8 mouse cellular contexts compared by ENCODE assay signal in the genomic region with DNA sequence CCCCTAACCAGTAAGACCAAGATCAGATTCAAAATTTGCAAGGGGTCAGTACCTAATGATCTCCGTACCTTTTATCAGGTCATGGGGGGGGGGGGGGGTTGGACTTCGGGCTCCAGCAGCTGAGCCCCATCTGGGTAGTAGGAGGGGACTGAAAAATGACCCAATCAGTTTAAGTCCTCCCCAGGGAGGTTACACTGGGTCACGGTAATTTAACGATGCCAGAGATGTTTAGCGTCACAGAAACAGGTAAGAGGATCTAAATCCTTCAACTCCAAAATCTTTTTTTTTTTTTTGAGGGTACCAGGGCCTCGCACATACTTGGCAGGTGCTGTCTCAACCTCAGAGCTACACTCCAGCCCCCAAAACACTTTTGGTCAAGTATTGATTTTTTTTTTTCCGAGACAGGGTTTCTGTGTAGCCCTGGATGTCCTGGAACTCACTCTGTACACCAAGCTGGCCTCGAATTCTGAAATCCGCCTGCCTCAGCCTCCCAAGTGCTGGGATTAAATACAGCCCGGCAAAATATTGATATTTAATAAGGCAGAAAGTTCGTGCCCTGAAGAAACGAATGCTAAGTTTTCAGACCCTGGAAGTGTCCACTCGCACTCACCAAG. TPM values are rescaled to one million over a fixed set of nuclear protein-coding genes. Genes with fewer than 3 reads are reported as not detected.
DNase-seq lines count a peak whose midpoint lies in the region; ATAC-seq and TF ChIP-seq lines count a peak whose summit lies in the region.

No protein-coding gene starts in this region.

- intact Hi-C loops in left cerebral cortex, postnatal 36 days (cut with DNase I), result loop anchor here (2.0 kb wide), 2 partner anchors 67 to 101 kb away; a partner anchor contains a TSS
- intact Hi-C loops in left cerebral cortex, postnatal 14 days (cut with DNase I), result loop anchor here (5.0 kb wide), 1 partner anchor 101 kb away; a partner anchor contains a TSS

- TF ChIP-seq POLR2A in embryonic fibroblast, embryonic 13.5 days (IDR thresholded peaks at IDR 0.05; ENCODE audit: low read depth, low read length), result no peak
- no peak for TF ChIP-seq POLR2A in small intestine, adult 2 months (IDR thresholded peaks at IDR 0.05; ENCODE audit: low read depth, low read length)

- no peak for ATAC-seq in megakaryocyte, adult 5-6 weeks (ENCODE audit: poor library complexity, severe bottlenecking)
- ATAC-seq in limb, embryonic 11.5 days (ENCODE audit: insufficient number of reproducible peaks, low FRiP score, low TSS enrichment, low read depth), result no peak; the same call in none of the 2 replicates

- H3K9me3 ChIP-seq in megakaryocyte, embryonic 14.5 days, result no peaks in the 10 kb centered on the region
- H3K9me3 ChIP-seq in limb, embryonic 11.5 days (ENCODE audit: control insufficient read depth, low read length), result no peaks in the 10 kb centered on the region

- no peak for TF ChIP-seq CTCF in embryonic fibroblast, embryonic 13.5 days (IDR thresholded peaks at IDR 0.05; ENCODE audit: borderline replicate concordance, insufficient read depth, low read length)
- no peak for TF ChIP-seq CTCF in small intestine, adult 2 months (IDR thresholded peaks at IDR 0.05; ENCODE audit: extremely low read depth, insufficient read length, insufficient replicate concordance, low read depth, low read length)

- H3K27ac ChIP-seq in embryonic fibroblast, embryonic 13.5 days (ENCODE audit: insufficient read depth, low read length), result peak overlapping the region; percentile 68; the same call in 1 of the 2 replicates
- H3K27ac ChIP-seq in limb, embryonic 11.5 days (replicated peaks; ENCODE audit: low read depth, low read length), result no peak overlapping the region
- no peak overlapping the region for H3K27ac ChIP-seq in small intestine, adult 2 months (ENCODE audit: insufficient read depth, low read depth, low read length)

- DNase-seq in limb, embryonic 11.5 days (ENCODE audit: low spot score), result no peak
- no peak for DNase-seq in left cerebral cortex, postnatal 36 days (ENCODE audit: low spot score in 2 of 2)
- no peak for DNase-seq in left cerebral cortex, postnatal 14 days (ENCODE audit: low spot score in 2 of 2)
- no peak for DNase-seq in cerebellum, postnatal 25 days

- peaks cover 52% of the 10 kb centered on the region for H3K36me3 ChIP-seq in megakaryocyte, embryonic 14.5 days (replicated peaks; ENCODE audit: low read length)
- H3K36me3 ChIP-seq in limb, embryonic 11.5 days (ENCODE audit: control insufficient read depth, insufficient read depth, low read length), result 0 out of 2 replicates have a peak, but pooled peaks cover 2% of the 10 kb centered on the region
- peaks cover 5% of the 10 kb centered on the region; the same call in 1 of the 2 replicates for H3K36me3 ChIP-seq in small intestine, adult 2 months (ENCODE audit: control insufficient read depth, insufficient read depth, low read length)

- H3K4me3 ChIP-seq in megakaryocyte, embryonic 14.5 days (replicated peaks), result peak overlapping the region; percentile 99
- H3K4me3 ChIP-seq in embryonic fibroblast, embryonic 13.5 days (ENCODE audit: insufficient read depth, low read length), result peak overlapping the region; percentile 56
- H3K4me3 ChIP-seq in limb, embryonic 11.5 days (ENCODE audit: low read depth, low read length), result peak overlapping the region; percentile 85
- peak overlapping the region; percentile 58 for H3K4me3 ChIP-seq in small intestine, adult 2 months (ENCODE audit: low read depth, low read length)

- no peak overlapping the region for H3K9ac ChIP-seq in limb, embryonic 11.5 days (ENCODE audit: low read length)

- H3K27me3 ChIP-seq in megakaryocyte, embryonic 14.5 days (replicated peaks), result no peaks in the 10 kb centered on the region
- H3K27me3 ChIP-seq in limb, embryonic 11.5 days (ENCODE audit: control insufficient read depth, insufficient read depth, low read length), result no peaks in the 10 kb centered on the region
- no peaks in the 10 kb centered on the region for H3K27me3 ChIP-seq in small intestine, adult 2 months (ENCODE audit: control insufficient read depth, insufficient read depth, low read length)

- peaks cover 79% of the 10 kb centered on the region for H3K4me1 ChIP-seq in megakaryocyte, embryonic 14.5 days
- peaks cover 8% of the 10 kb centered on the region for H3K4me1 ChIP-seq in embryonic fibroblast, embryonic 13.5 days (ENCODE audit: control insufficient read depth, insufficient read depth, low read length)
- peaks cover 4% of the 10 kb centered on the region; the same call in 1 of the 2 replicates for H3K4me1 ChIP-seq in limb, embryonic 11.5 days (ENCODE audit: control insufficient read depth, insufficient read depth, low read length)
- peaks cover 6% of the 10 kb centered on the region for H3K4me1 ChIP-seq in small intestine, adult 2 months (ENCODE audit: control insufficient read depth, insufficient read depth, insufficient read length, low read length)

- peak overlapping the region; percentile 51 for H3K4me2 ChIP-seq in limb, embryonic 11.5 days (ENCODE audit: low read depth, severe bottlenecking)

- 23% methylated on average over 13 of the region's 13 CpGs for WGBS in limb, embryonic 11.5 days
- 9% methylated on average over 13 of the region's 13 CpGs for whole genome bisulfite sequencing in small intestine, adult 2 months

RNA-seq across cellular contexts. Expression of a gene that starts 0.6 kb away (rescaled TPM):
- polyA plus RNA-seq in megakaryocyte, embryonic 14.5 days (2012; ENCODE audit: insufficient read depth, low replicate concordance), result 80.4 and 130 TPM in 2 replicates
- 19.6 and 22.0 TPM in 2 replicates for total RNA-seq in megakaryocyte, adult 5-6 weeks (2015)
- 50.2 and 63.1 TPM in 2 replicates for total RNA-seq in megakaryocyte, adult 5-6 weeks (2017)
- 43.3 and 44.5 TPM in 2 replicates for polyA plus RNA-seq in embryonic fibroblast, embryonic 13.5 days (2011; ENCODE audit: insufficient read length, low read depth, missing spikeins)
- 45.8 and 52.6 TPM in 2 replicates for polyA plus RNA-seq in limb, embryonic 11.5 days (2014; fragmentation: Nextera tagmentation; extraction: Ambion mirVana)
- 13.6 and 23.3 TPM in 2 replicates for polyA plus RNA-seq in small intestine, adult 2 months (2012; rRNA removed)
- 10 to 100 TPM; 38.8 to 49.9 TPM for total RNA-seq in left cerebral cortex, postnatal 36 days (2021)
- 10 to 100 TPM; 36.0 to 39.4 TPM for total RNA-seq in left cerebral cortex, postnatal 14 days (2021)

RNA-seq across cellular contexts. Expression of a gene that starts 15.3 kb away (rescaled TPM):
- polyA plus RNA-seq in megakaryocyte, embryonic 14.5 days (2012; ENCODE audit: insufficient read depth, low replicate concordance), result 1.8 TPM in 1 of 2 replicates, not detected in the other
- total RNA-seq in megakaryocyte, adult 5-6 weeks (2015), result not detected in 2 replicates
- not detected in 2 replicates for total RNA-seq in megakaryocyte, adult 5-6 weeks (2017)
- polyA plus RNA-seq in embryonic fibroblast, embryonic 13.5 days (2011; ENCODE audit: insufficient read length, low read depth, missing spikeins), result not detected in 2 replicates
- polyA plus RNA-seq in limb, embryonic 11.5 days (2014; fragmentation: Nextera tagmentation; extraction: Ambion mirVana), result not detected in 2 replicates
- polyA plus RNA-seq in small intestine, adult 2 months (2012; rRNA removed), result 0.09 and 0.13 TPM in 2 replicates
- 1 to 10 TPM; 8.0 to 9.2 TPM for total RNA-seq in left cerebral cortex, postnatal 36 days (2021)
- 1 to 10 TPM; 2.3 to 3.0 TPM for total RNA-seq in left cerebral cortex, postnatal 14 days (2021)

RNA-seq across cellular contexts. Expression of a gene that starts 46.0 kb away (rescaled TPM):
- 0.68 TPM in 1 of 2 replicates, not detected in the other for polyA plus RNA-seq in megakaryocyte, embryonic 14.5 days (2012; ENCODE audit: insufficient read depth, low replicate concordance)
- not detected in 2 replicates for total RNA-seq in megakaryocyte, adult 5-6 weeks (2015)
- not detected in 2 replicates for total RNA-seq in megakaryocyte, adult 5-6 weeks (2017)
- not detected in 2 replicates for polyA plus RNA-seq in embryonic fibroblast, embryonic 13.5 days (2011; ENCODE audit: insufficient read length, low read depth, missing spikeins)
- polyA plus RNA-seq in limb, embryonic 11.5 days (2014; fragmentation: Nextera tagmentation; extraction: Ambion mirVana), result not detected in 2 replicates
- polyA plus RNA-seq in small intestine, adult 2 months (2012; rRNA removed), result 0.30 and 0.81 TPM in 2 replicates
- not detected for total RNA-seq in left cerebral cortex, postnatal 36 days (2021)
- total RNA-seq in left cerebral cortex, postnatal 14 days (2021), result not detected

RNA-seq across cellular contexts. Expression of a gene that starts 56.9 kb away (rescaled TPM):
- 3,699 and 12,582 TPM in 2 replicates for polyA plus RNA-seq in megakaryocyte, embryonic 14.5 days (2012; ENCODE audit: insufficient read depth, low replicate concordance)
- 547 and 634 TPM in 2 replicates for total RNA-seq in megakaryocyte, adult 5-6 weeks (2015)
- total RNA-seq in megakaryocyte, adult 5-6 weeks (2017), result 285 and 337 TPM in 2 replicates
- polyA plus RNA-seq in embryonic fibroblast, embryonic 13.5 days (2011; ENCODE audit: insufficient read length, low read depth, missing spikeins), result 133 and 158 TPM in 2 replicates
- 80.2 and 82.4 TPM in 2 replicates for polyA plus RNA-seq in limb, embryonic 11.5 days (2014; fragmentation: Nextera tagmentation; extraction: Ambion mirVana)
- polyA plus RNA-seq in small intestine, adult 2 months (2012; rRNA removed), result 127 and 242 TPM in 2 replicates
- 1 to 10 TPM; 7.9 TPM for total RNA-seq in left cerebral cortex, postnatal 36 days (2021)
- 1 to 10 TPM; 8.6 to 9.9 TPM for total RNA-seq in left cerebral cortex, postnatal 14 days (2021)
